ENCODE assay signal across 8 mouse cellular contexts in genomic region chr2:76866928-76867327, GRCm38 (mm10).
DNase-seq lines count a peak whose midpoint lies in the region; ATAC-seq and TF ChIP-seq lines count a peak whose summit lies in the region.

No protein-coding gene starts in this region.

- DNase-seq in frontal cortex, postnatal 14 days (ENCODE audit: low spot score in 2 of 2): no peak
- DNase-seq in midbrain, postnatal 0 days (ENCODE audit: low spot score): peak; percentile 78
- peak; percentile 11 for DNase-seq in retina, adult 2 months (ENCODE audit: low read depth, low spot score)
- DNase-seq in adrenal gland, adult 8-10 months: no peak

- no peak overlapping the region for H3K27ac ChIP-seq in midbrain, postnatal 0 days (ENCODE audit: low read depth, low read length)
- no peak overlapping the region for H3K27ac ChIP-seq in midbrain, embryonic 16.5 days (ENCODE audit: low read length)
- H3K27ac ChIP-seq in cortical plate, adult 2 months (ENCODE audit: insufficient read depth, low read length): no peak overlapping the region

- no peak overlapping the region for H3K4me3 ChIP-seq in midbrain, postnatal 0 days (ENCODE audit: low read depth, low read length)
- no peak overlapping the region for H3K4me3 ChIP-seq in midbrain, embryonic 16.5 days (ENCODE audit: low read depth, low read length)
- no peak overlapping the region for H3K4me3 ChIP-seq in cortical plate, adult 2 months (ENCODE audit: insufficient read depth, low read length)

- 25% methylated on average over 4 of the region's 4 CpGs for whole genome bisulfite sequencing in midbrain, postnatal 0 days
- WGBS in midbrain, embryonic 16.5 days: 35% methylated on average over 4 of the region's 4 CpGs

- TF ChIP-seq POLR2A in cortical plate, adult 2 months (IDR thresholded peaks at IDR 0.05; ENCODE audit: extremely low read depth, insufficient read depth, low read length): no peak

- no peaks in the 10 kb centered on the region for H3K27me3 ChIP-seq in midbrain, postnatal 0 days (ENCODE audit: insufficient read depth, low read length)
- no peaks in the 10 kb centered on the region for H3K27me3 ChIP-seq in midbrain, embryonic 16.5 days (ENCODE audit: control insufficient read depth, insufficient read depth, low read depth, low read length)

- TF ChIP-seq CTCF in midbrain, postnatal 0 days (IDR thresholded peaks at IDR 0.05): peak; percentile 88
- peak; percentile 22; the same call in 1 of the 2 replicates for TF ChIP-seq CTCF in cortical plate, adult 2 months (IDR thresholded peaks at IDR 0.05; ENCODE audit: extremely low read depth, insufficient read depth, low read length)

- no peak overlapping the region for H3K4me2 ChIP-seq in midbrain, postnatal 0 days (ENCODE audit: low read depth, low read length, poor library complexity, severe bottlenecking)
- H3K4me2 ChIP-seq in midbrain, embryonic 16.5 days (ENCODE audit: low read length): no peak overlapping the region

- no peak overlapping the region for H3K9ac ChIP-seq in midbrain, postnatal 0 days (replicated peaks; ENCODE audit: low read length, poor library complexity, severe bottlenecking)
- H3K9ac ChIP-seq in midbrain, embryonic 16.5 days (ENCODE audit: low read depth, low read length): no peak overlapping the region

- H3K4me1 ChIP-seq in midbrain, postnatal 0 days (ENCODE audit: insufficient read depth, low read length): no peaks in the 10 kb centered on the region
- H3K4me1 ChIP-seq in midbrain, embryonic 16.5 days (ENCODE audit: control insufficient read depth, insufficient read depth, low read length): no peaks in the 10 kb centered on the region
- H3K4me1 ChIP-seq in cortical plate, adult 2 months (ENCODE audit: control insufficient read depth, insufficient read depth, low read length): no peaks in the 10 kb centered on the region

- no peaks in the 10 kb centered on the region for H3K36me3 ChIP-seq in midbrain, postnatal 0 days (ENCODE audit: insufficient read depth, low read length)
- no peaks in the 10 kb centered on the region for H3K36me3 ChIP-seq in midbrain, embryonic 16.5 days (ENCODE audit: control insufficient read depth, insufficient read depth, low read length)

- no peaks in the 10 kb centered on the region for H3K9me3 ChIP-seq in midbrain, postnatal 0 days (ENCODE audit: low read length)
- no peaks in the 10 kb centered on the region for H3K9me3 ChIP-seq in midbrain, embryonic 16.5 days (replicated peaks; ENCODE audit: control insufficient read depth, low read length, poor library complexity, severe bottlenecking)

- peak; percentile 65; the same call in 1 of the 2 replicates for ATAC-seq in frontal cortex, adult (ENCODE audit: low TSS enrichment)
- ATAC-seq in midbrain, postnatal 0 days (ENCODE audit: low FRiP score): no peak
- ATAC-seq in midbrain, embryonic 16.5 days: no peak
- no peak for ATAC-seq in erythroblast, adult 5-6 weeks (replicated peaks; ENCODE audit: low FRiP score, poor library complexity, severe bottlenecking)

Comparison
In these comparisons a context has a peak if more than half of its experiments do, and no peak if none do; other contexts are left out.
1. DNase-seq: peak in midbrain, postnatal 0 days (single experiment) and retina, adult 2 months (single experiment); none in frontal cortex, postnatal 14 days (0 of 2) and adrenal gland, adult 8-10 months (single experiment).